Mouse (Mus musculus) kidney, embryonic 14.5 days (tissue): ENCODE measurements around the gene Samm50. TPM values are rescaled to one million over a fixed set of nuclear protein-coding genes. Genes with fewer than 3 reads are reported as not detected.

ENCODE experiments used
- ATAC-seq: fragments of 200-750 bp; cut with Nextera tagmentation; 2 replicates; pipeline ENCODE4 v1.8.0; 2017; ENCODE audit warnings: moderate number of reproducible peaks, mild to moderate bottlenecking, moderate TSS enrichment, moderate library complexity; ENCODE audit not compliant: low FRiP score, low TSS enrichment
- H3K27ac ChIP-seq: fragments of 300-500 bp; sonication (generic); 2 replicates; pipeline ENCODE4 v1.5.1; 2014; ENCODE audit warnings: low read depth, mild to moderate bottlenecking, low read length, moderate library complexity, mixed read lengths
- H3K27me3 ChIP-seq: fragments of 300-500 bp; sonication (generic); 2 replicates; pipeline ENCODE4 v1.6.1; 2014; ENCODE audit warnings: mild to moderate bottlenecking, low read length; ENCODE audit not compliant: control insufficient read depth, insufficient read depth
- H3K36me3 ChIP-seq: fragments of 300-500 bp; sonication (generic); 2 replicates; pipeline ENCODE4 v1.6.1; 2014; ENCODE audit warnings: low read length, mixed read lengths; ENCODE audit not compliant: control insufficient read depth, insufficient read depth
- H3K4me1 ChIP-seq: fragments of 300-500 bp; sonication (generic); 2 replicates; pipeline ENCODE4 v1.6.1; 2014; ENCODE audit warnings: low read length, mixed read lengths; ENCODE audit not compliant: control insufficient read depth, insufficient read depth
- H3K4me2 ChIP-seq: fragments of 300-500 bp; sonication (generic); replicated peaks from 2 replicates; pipeline ENCODE4 v1.6.1; 2014; ENCODE audit warnings: low read depth, mild to moderate bottlenecking, low read length
- H3K4me3 ChIP-seq: fragments of 300-500 bp; sonication (generic); 2 replicates; pipeline ENCODE4 v1.5.1; 2014; ENCODE audit warnings: mild to moderate bottlenecking, low read length
- H3K9ac ChIP-seq: fragments of 300-500 bp; sonication (generic); 2 replicates; pipeline ENCODE4 v1.6.1; 2014; ENCODE audit warnings: low read depth, mild to moderate bottlenecking, low read length, moderate library complexity
- H3K9me3 ChIP-seq: fragments of 300-500 bp; sonication (generic); 2 replicates; pipeline ENCODE4 v1.6.1; 2016; ENCODE audit warnings: low read length; ENCODE audit not compliant: control insufficient read depth
- WGBS: fragments of 180-500 bp; shearing (Covaris S2); extraction: QIAGEN DNeasy Blood & Tissue Kit; methylation state at CpG from one replicate; pipeline ENCODE4 v1.1.7; 2014; 5-methylcytosine and 5-hydroxymethylcytosine counted together
- polyA plus RNA-seq: library from polyadenylated mRNA; unstranded; fragments of >200 nt; fragmentation: Nextera tagmentation; extraction: Ambion mirVana; gene quantifications from 2 replicates; pipeline ENCODE4 v1.2.1, GENCODE M21; 2014

Samm50 gene
- polyA plus RNA-seq, 1 experiment from 2014 or later, result 81.5 TPM

DNA sequence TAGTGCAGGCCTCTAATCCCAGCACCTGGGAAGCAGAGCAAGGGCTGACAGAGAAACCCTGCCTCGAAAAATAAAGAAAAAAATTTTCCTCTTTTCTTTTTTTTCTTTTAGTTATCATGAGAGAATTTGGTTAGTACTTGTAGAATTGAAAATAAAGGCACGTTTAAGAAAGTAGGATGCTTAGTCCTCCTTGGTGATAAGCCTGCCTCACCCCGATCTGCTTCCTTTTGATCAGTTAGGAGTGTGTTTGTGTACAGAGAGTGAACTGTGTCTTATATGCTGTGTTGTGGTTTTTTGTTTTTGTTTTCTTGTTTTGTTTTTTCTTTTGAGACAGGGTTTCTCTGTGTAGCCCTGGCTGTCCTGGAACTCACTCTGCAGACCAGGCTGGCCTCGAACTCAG lies 15.3 kb downstream of the Samm50 start:
- peaks cover 89% of the 10 kb centered on the region for H3K36me3 ChIP-seq
- no peak overlapping the region for H3K9ac ChIP-seq
- H3K27me3 ChIP-seq, result no peaks in the 10 kb centered on the region
- no peak overlapping the region for H3K4me3 ChIP-seq
- no peaks in the 10 kb centered on the region for H3K9me3 ChIP-seq
- no peak overlapping the region for H3K27ac ChIP-seq
- ATAC-seq, result no peak
- no peak overlapping the region for H3K4me2 ChIP-seq
- no peaks in the 10 kb centered on the region for H3K4me1 ChIP-seq
- 94% methylated on average over 4 of the region's 4 CpGs for WGBS

DNA sequence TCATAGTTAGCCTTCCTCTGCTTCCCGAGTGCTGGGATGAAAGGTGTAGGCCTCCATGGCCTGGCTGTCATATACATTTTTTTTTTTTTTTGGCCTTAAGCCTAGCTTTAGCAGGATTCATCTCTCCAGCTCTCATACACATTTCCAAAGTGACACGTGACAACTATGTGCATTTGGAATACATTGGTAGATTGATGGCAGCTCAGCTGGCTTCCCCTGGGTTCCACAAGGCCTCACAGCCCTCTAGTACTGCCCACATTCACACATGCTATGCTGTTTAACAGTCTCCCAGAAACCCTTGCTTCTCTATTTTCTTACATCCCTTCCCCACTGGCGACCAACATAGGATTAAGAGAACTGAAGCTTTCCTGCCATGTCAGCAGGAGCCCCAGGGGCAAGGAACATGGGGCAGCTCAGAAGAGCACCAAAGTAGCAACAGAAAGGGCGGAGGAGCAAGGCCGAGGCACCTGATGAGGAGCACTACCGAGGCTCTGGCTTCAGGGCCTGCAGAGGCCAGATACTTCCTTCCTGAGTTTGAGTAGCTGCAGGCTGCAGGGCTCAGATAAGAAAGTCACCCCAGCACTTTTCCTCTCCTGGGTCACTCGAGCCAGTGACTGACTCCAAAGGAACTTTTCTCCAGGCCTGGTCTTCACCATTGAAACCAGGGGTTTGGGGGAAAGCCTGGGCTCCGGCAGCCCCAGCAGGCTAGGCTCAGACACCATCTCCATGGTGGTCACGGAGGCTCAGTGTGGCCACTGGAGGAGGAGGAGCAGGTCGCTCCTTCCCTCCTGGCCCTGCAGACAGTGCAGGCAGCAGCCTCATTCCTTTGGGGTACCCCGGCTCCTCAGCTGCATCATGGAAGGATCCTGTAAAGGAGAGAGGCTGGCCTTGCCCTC lies 17.7 kb downstream of the Samm50 start:
- Histone ChIP-seq H3K27ac (0 out of 2 replicates have a peak overlapping the region, but pooled peaks have one; percentile 7), H3K9ac (no peak overlapping the region), H3K27me3 (no peaks in the 10 kb centered on the region), H3K4me3 (no peak overlapping the region), H3K36me3 (peaks cover 71% of the 10 kb centered on the region), H3K4me1 (peaks cover 9% of the 10 kb centered on the region), H3K9me3 (no peaks in the 10 kb centered on the region), H3K4me2 (no peak overlapping the region)
- 81% methylated on average over 11 of the region's 11 CpGs for WGBS
- no peak for ATAC-seq

DNA sequence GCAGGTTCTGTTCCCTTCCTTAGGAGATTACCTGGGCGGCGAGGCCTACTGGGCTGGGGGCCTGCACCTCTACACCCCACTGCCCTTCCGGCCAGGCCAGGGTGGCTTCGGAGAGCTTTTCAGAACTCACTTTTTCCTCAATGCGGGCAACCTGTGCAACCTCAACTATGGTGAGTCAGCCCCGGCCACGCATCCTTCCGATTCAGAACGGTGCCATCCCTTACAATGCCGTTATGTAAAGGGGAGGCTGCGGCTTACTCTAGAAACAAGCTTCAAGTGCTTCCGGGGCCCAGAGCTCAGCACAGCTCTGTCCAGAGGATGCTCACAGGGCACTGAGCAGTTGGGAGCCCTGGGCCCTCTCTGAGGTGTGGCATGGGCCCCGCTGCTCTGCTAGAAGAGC lies 18.4 kb downstream of the Samm50 start:
- Histone ChIP-seq H3K4me2 (no peak overlapping the region), H3K36me3 (peaks cover 66% of the 10 kb centered on the region), H3K4me1 (peaks cover 15% of the 10 kb centered on the region), H3K9me3 (no peaks in the 10 kb centered on the region), H3K4me3 (no peak overlapping the region), H3K9ac (no peak overlapping the region), H3K27me3 (no peaks in the 10 kb centered on the region), H3K27ac (no peak overlapping the region)
- 92% methylated on average over 13 of the region's 13 CpGs for WGBS
- no peak for ATAC-seq

DNA sequence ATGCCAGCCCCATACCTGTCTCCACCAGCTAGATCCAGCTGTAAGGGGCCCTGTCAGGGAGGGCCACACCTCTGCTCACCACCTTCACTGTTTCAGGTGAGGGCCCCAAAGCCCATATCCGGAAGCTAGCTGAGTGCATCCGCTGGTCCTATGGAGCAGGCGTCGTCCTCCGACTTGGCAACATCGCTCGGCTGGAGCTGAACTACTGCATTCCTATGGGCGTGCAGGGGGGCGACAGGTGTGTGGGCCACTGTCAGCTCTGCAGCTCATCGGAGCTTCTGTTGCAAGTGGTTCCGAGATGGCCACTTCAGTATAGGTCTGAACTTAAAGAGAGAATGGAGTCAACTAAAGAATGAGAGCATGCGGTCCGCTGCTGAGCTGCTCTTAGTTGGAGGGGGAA lies 18.9 kb downstream of the Samm50 start:
- peaks cover 61% of the 10 kb centered on the region for H3K36me3 ChIP-seq
- no peak overlapping the region for H3K27ac ChIP-seq
- H3K9ac ChIP-seq, result no peak overlapping the region

DNA sequence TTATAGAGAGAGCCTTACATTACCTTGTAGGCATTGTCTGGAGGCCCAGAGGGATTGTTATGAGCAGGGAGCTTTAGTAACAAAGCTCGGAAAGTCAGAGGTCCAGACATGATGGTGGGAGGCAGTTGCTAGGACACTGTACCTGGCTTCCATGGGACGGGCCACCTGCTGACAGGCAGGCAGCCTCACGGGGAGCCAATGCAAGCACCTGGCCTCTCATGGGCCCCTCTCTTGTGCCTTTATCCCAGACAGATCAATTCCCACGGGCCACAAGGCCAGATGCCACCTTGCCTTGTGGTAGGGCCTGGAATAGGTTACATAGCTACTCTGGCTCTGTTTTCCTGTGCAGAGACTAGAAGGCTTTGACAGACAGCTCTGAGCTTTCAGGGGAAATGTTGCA lies 19.5 kb downstream of the Samm50 start:
- Histone ChIP-seq H3K9ac (no peak overlapping the region), H3K4me1 (peaks cover 26% of the 10 kb centered on the region), H3K4me2 (no peak overlapping the region), H3K9me3 (no peaks in the 10 kb centered on the region), H3K36me3 (peaks cover 55% of the 10 kb centered on the region), H3K27me3 (no peaks in the 10 kb centered on the region), H3K27ac (no peak overlapping the region), H3K4me3 (no peak overlapping the region)
- 74% methylated on average over 4 of the region's 4 CpGs for WGBS
- ATAC-seq, result no peak

More for the DNA sequence above, 18.9 kb downstream of the Samm50 start:
- WGBS, result 91% methylated on average over 13 of the region's 13 CpGs
- H3K4me1 ChIP-seq, result peaks cover 20% of the 10 kb centered on the region
- no peaks in the 10 kb centered on the region for H3K27me3 ChIP-seq
- no peak overlapping the region for H3K4me3 ChIP-seq
- no peak for ATAC-seq
- H3K4me2 ChIP-seq, result no peak overlapping the region
- H3K9me3 ChIP-seq, result no peaks in the 10 kb centered on the region

DNA sequence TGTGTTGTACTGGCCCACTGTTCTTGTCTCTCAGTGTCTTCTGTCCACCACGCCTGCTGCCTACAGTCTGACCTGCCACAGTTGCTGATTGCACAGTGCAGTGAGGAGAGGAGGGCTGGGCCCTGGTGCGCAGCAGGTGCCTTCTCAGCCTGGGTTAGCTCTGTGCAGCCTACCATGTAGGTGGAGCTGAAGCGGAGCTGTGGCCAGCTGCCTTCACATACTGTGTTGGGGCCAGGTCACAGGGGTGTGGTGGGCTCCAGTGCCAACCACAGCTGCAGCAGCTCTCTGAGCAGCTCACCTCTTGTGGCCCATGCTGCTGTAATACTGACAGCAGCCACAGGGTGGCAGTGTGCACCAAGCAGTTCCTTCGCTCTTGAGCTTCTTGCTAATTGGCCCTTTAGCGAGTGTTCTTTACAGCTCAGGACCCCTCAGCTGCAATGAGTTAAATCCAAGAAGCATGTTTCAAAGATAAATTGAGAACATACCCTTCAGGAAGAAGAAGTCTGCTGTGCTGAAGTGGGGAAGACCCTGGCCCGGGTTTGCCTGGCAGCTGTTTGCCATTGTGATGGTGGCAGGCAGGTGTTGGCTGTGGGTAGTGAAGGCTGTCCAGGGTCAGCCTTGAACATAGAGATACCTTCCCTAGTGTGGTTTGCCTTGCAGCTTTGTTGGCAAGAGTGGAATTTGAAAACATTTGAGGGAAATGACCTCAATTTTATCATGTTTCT lies 20.2 kb downstream of the Samm50 start:
- WGBS, result 48% methylated on average over 6 of the region's 6 CpGs
- H3K27ac ChIP-seq, result no peak overlapping the region
- H3K4me2 ChIP-seq, result no peak overlapping the region
- H3K9me3 ChIP-seq, result no peaks in the 10 kb centered on the region
- H3K4me1 ChIP-seq, result peaks cover 32% of the 10 kb centered on the region
- H3K27me3 ChIP-seq, result no peaks in the 10 kb centered on the region
- peaks cover 49% of the 10 kb centered on the region for H3K36me3 ChIP-seq
- no peak overlapping the region for H3K9ac ChIP-seq
- peak; percentile 7; the same call in 1 of the 2 replicates for ATAC-seq
- no peak overlapping the region for H3K4me3 ChIP-seq

DNA sequence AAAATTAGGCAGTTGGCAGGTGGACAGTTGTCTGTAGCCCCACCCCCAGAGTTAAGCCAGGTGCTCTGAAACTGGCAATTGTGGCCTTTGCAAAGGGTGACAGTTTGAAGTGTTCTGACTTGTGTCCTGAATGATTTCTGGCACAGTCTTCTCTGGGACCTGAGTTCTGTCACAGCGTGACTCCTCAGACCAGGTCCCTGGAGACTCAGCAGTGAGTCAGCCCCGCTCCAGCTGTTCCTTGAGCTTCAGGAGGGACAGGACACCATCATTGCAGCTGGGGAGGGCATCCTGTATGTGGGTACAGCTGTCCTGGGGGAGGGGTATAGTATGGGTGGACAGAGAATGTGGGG lies 20.7 kb downstream of the Samm50 start:
- Histone ChIP-seq H3K4me3 (no peak overlapping the region), H3K27me3 (no peaks in the 10 kb centered on the region), H3K9me3 (no peaks in the 10 kb centered on the region), H3K36me3 (peaks cover 43% of the 10 kb centered on the region), H3K4me2 (no peak overlapping the region), H3K27ac (no peak overlapping the region), H3K9ac (no peak overlapping the region), H3K4me1 (peaks cover 35% of the 10 kb centered on the region)
- ATAC-seq, result no peak
- WGBS, result 83% methylated on average over 2 of the region's 2 CpGs

DNA sequence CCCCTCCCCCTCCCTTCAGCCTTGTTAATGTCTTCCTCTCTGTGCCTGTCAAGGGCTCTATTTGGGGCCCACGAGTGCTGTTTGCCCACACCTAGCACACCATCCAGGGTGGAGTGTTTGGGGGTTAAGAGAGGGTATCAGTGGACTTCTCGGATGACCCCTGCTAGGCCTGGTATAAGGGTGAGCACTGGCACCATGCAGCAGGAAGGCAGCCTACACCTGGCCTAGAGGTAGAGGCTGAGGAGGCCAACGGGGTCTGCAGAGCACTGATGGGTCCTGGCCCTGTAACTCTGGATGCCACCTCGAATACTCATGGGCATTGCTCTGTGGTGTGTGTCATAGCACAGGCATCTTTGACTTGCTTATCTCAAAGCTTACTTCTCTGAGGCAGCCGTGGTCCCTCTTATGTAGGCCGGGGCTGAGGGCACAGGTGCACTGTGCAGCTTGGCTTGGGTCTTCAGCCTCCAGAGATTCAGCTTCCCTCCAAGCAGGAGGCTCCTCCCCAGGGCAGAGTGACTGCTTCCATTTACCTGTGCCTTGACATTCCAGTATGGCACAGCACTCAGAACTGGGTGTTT lies 21.2 kb downstream of the Samm50 start:
- H3K27ac ChIP-seq, result no peak overlapping the region
- 89% methylated on average over 6 of the region's 6 CpGs for WGBS
- H3K36me3 ChIP-seq, result peaks cover 40% of the 10 kb centered on the region
- no peaks in the 10 kb centered on the region for H3K27me3 ChIP-seq
- H3K9me3 ChIP-seq, result no peaks in the 10 kb centered on the region
- H3K4me2 ChIP-seq, result no peak overlapping the region
- no peak overlapping the region for H3K9ac ChIP-seq
- H3K4me1 ChIP-seq, result peaks cover 35% of the 10 kb centered on the region
- ATAC-seq, result no peak
- H3K4me3 ChIP-seq, result no peak overlapping the region

DNA sequence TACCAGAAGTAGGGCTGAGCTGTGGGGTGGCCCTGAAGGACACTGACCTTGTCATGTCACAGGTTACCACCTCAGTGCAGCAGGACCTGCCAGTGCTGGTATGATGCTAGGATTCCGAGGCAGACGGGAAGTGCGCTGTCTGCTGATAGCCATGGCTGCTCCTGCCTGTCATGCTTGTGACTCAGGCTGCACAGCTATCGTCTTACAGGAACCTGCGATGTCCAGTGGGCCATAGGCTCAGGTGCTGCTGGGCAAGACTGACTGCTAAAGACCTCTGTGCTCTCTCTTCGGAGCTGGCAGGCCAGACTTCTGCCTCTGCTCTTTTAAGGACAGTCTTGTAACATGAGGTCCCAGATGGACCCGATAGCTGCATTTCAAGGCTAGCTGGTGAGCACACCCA lies 22.4 kb downstream of the Samm50 start:
- no peak for ATAC-seq
- H3K27me3 ChIP-seq, result no peaks in the 10 kb centered on the region
- H3K4me2 ChIP-seq, result no peak overlapping the region
- no peaks in the 10 kb centered on the region for H3K9me3 ChIP-seq
- WGBS, result 51% methylated on average over 7 of the region's 7 CpGs
- peaks cover 42% of the 10 kb centered on the region for H3K4me1 ChIP-seq
- no peak overlapping the region for H3K4me3 ChIP-seq
- H3K36me3 ChIP-seq, result peaks cover 30% of the 10 kb centered on the region
- H3K9ac ChIP-seq, result no peak overlapping the region
- no peak overlapping the region for H3K27ac ChIP-seq
